Mouse (Mus musculus) heart, embryonic 12.5 days (tissue): ENCODE measurements around the gene Gnat1. TPM values are rescaled to one million over a fixed set of nuclear protein-coding genes. Genes with fewer than 3 reads are reported as not detected.
"Not testable (repeated sequence)": the region's sequence is repeated elsewhere in the genome, so short reads cannot be mapped to it uniquely, and the experiment has no call there.

Experiments used
- ATAC-seq: fragments of 200-750 bp; cut with Nextera tagmentation; 2 replicates; pipeline ENCODE4 v1.8.0; 2017; ENCODE audit warnings: moderate TSS enrichment, moderate library complexity; ENCODE audit not compliant: insufficient number of reproducible peaks, low FRiP score
- H3K27ac ChIP-seq: fragments of 300-500 bp; sonication (generic); 2 replicates; pipeline ENCODE4 v1.5.1; 2016; ENCODE audit warnings: mild to moderate bottlenecking, moderate library complexity; ENCODE audit not compliant: poor library complexity, severe bottlenecking
- H3K27me3 ChIP-seq: fragments of 300-500 bp; sonication (generic); replicated peaks from 2 replicates; pipeline ENCODE4 v1.6.1; 2016; ENCODE audit warnings: mild to moderate bottlenecking, moderate library complexity
- H3K36me3 ChIP-seq: fragments of 300-500 bp; sonication (generic); 2 replicates; pipeline ENCODE4 v1.6.1; 2016; ENCODE audit warnings: mild to moderate bottlenecking, moderate library complexity
- H3K4me1 ChIP-seq: fragments of 300-500 bp; sonication (generic); replicated peaks from 2 replicates; pipeline ENCODE4 v1.6.1; 2016; ENCODE audit warnings: mild to moderate bottlenecking
- H3K4me2 ChIP-seq: fragments of 300-500 bp; sonication (generic); 2 replicates; pipeline ENCODE4 v1.6.1; 2016; ENCODE audit warnings: mild to moderate bottlenecking, moderate library complexity
- H3K4me3 ChIP-seq: fragments of 300-500 bp; sonication (generic); 2 replicates; pipeline ENCODE4 v1.5.1; 2016; ENCODE audit warnings: mild to moderate bottlenecking
- H3K9ac ChIP-seq: fragments of 300-500 bp; sonication (generic); 2 replicates; pipeline ENCODE4 v1.6.1; 2016; ENCODE audit warnings: mild to moderate bottlenecking, moderate library complexity
- H3K9me3 ChIP-seq: fragments of 300-500 bp; sonication (generic); replicated peaks from 2 replicates; pipeline ENCODE4 v1.6.1; 2016; ENCODE audit warnings: mild to moderate bottlenecking, moderate library complexity
- WGBS: fragments of 180-500 bp; shearing (Covaris S2); methylation state at CpG from one replicate; pipeline ENCODE4 v1.1.7; 2016; 5-methylcytosine and 5-hydroxymethylcytosine counted together
- polyA plus RNA-seq: library from polyadenylated mRNA; unstranded; fragments of >200 nt; fragmentation: Nextera tagmentation; extraction: Ambion mirVana; gene quantifications from 2 replicates; pipeline ENCODE4 v1.2.1, GENCODE M21; 2016

Gene Gnat1
- polyA plus RNA-seq, 1 experiment from 2014 or later: 0.97 TPM

DNA sequence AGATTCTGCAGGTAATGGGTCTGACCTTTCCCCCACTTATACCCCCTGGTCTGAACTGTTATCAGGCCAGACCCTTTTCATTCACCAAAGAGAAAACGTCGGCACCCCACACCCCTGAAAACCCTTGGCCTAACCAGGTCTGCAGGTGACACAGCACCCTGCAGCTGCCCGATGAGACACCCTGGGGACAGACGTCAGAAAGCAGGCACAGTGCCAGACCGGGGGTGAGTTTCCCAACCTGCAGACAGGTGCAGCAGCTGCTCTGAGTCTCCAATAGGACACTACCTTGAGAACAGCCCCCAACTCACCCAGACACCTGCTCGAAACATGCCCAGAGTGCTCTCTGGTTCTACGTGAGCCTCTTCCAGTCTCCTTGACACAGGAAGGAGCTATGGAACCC, 9.4 kb upstream of the Gnat1 start:
- Histone ChIP-seq H3K27me3 (no peaks in the 10 kb centered on the region), H3K36me3 (peaks cover 7% of the 10 kb centered on the region; the same call in 1 of the 2 replicates)
- no peak for ATAC-seq

DNA sequence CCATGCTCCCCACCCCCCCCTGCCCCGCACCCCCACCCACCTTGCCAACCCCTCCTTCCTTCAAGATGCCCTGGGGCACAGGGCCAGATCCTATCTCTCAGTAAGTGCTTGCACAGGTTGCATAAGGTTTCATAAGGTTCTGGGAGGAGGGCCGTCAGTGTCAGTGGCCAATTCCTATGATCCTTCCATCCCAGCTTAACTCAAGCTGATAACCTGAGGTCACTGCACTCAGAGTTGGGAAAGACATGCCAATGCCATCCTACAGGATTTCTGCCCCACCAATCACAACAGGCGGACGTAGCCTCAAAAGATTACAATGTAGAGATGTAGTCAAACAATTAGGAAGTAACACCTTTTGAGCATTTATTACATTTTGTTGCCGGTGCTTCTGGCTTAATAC, 8.9 kb upstream of the Gnat1 start:
- Histone ChIP-seq H3K4me1 (peaks cover 23% of the 10 kb centered on the region), H3K27me3 (no peaks in the 10 kb centered on the region), H3K36me3 (peaks cover 7% of the 10 kb centered on the region), H3K27ac (no peak overlapping the region), H3K9ac (no peak overlapping the region), H3K4me3 (no peak overlapping the region), H3K9me3 (no peaks in the 10 kb centered on the region), H3K4me2 (no peak overlapping the region)
- WGBS: 71% methylated on average over 5 of the region's 5 CpGs
- ATAC-seq: no peak

More for the DNA sequence above, 9.4 kb upstream of the Gnat1 start:
- Histone ChIP-seq H3K4me3 (no peak overlapping the region), H3K4me2 (no peak overlapping the region), H3K27ac (no peak overlapping the region), H3K9ac (no peak overlapping the region), H3K9me3 (no peaks in the 10 kb centered on the region), H3K4me1 (peaks cover 26% of the 10 kb centered on the region)
- 70% methylated on average over 7 of the region's 7 CpGs for WGBS

DNA sequence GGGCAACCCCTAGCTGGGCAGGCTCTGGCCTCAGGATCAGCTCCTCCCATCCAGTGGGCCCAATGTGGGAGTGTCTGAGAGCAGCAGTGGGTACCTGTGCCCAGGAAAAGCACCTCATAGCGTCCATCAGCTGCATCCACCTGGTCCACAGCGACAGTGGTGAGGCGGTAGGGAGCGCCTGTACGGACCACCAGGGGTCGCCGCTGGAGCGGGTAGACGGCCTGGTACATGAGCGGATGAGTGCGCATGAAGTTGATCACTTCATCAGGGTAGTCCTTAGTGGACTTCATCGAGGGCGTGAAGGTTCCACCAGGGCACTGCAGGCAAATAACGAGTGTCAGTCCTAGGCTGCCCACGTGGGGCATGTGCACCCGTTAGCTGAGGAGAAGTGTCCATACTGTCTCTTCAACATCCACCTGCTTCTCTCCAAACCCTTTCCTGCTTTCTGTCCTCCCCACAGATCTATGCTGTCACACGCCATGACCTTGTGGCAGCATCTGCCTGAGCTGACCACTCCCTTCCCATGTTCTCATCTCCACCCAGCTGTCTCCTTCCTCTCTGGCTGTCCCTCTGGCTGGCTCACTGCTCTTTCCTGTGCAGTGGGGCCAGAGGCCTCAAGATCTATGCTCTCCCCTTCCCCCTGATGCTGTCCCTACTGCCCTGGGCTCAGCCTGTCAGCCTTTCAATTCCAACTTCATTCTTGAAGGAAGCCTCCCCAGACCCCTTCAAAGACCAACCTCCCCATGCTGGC, 5.9 kb upstream of the Gnat1 start:
- peak; percentile 30; the same call in 1 of the 2 replicates for ATAC-seq
- no peak overlapping the region for H3K4me2 ChIP-seq
- WGBS: 36% methylated on average over 17 of the region's 17 CpGs

DNA sequence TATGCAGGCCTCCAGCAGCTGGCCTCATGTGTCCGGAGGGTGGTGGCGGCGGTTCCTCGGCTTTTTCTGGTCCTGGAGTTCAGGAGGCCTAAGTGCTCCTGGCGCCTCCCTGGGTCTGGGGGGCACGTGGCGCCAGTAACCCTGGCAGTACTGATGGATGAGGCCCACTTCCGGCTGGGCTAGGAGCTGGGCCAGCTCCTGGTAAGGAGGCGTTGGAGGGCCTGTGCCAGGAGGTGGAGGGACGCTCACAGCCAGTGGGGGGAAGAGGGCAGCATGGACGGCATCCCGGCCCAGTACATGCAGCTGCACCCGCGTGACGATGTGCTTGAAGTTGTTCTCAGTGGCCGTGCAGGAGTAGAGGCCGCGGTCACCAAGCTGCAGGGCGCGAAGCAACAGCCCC, 2.9 kb upstream of the Gnat1 start:
- H3K4me3 ChIP-seq: no peak overlapping the region
- H3K36me3 ChIP-seq: peaks cover 3% of the 10 kb centered on the region; the same call in 1 of the 2 replicates
- no peak for ATAC-seq
- H3K27me3 ChIP-seq: peaks cover 26% of the 10 kb centered on the region
- no peak overlapping the region for H3K9ac ChIP-seq
- H3K9me3 ChIP-seq: no peaks in the 10 kb centered on the region
- no peak overlapping the region for H3K4me2 ChIP-seq
- 88% methylated on average over 20 of the region's 20 CpGs for WGBS
- peaks cover 12% of the 10 kb centered on the region for H3K4me1 ChIP-seq
- no peak overlapping the region for H3K27ac ChIP-seq

More for the DNA sequence above, 5.9 kb upstream of the Gnat1 start:
- Histone ChIP-seq H3K27me3 (peaks cover 3% of the 10 kb centered on the region; the same call in 1 of the 2 replicates), H3K9me3 (no peaks in the 10 kb centered on the region), H3K4me1 (peaks cover 12% of the 10 kb centered on the region), H3K4me3 (no peak overlapping the region), H3K36me3 (peaks cover 3% of the 10 kb centered on the region; the same call in 1 of the 2 replicates), H3K9ac (0 out of 2 replicates have a peak overlapping the region, but pooled peaks have one; percentile 21), H3K27ac (no peak overlapping the region)

DNA sequence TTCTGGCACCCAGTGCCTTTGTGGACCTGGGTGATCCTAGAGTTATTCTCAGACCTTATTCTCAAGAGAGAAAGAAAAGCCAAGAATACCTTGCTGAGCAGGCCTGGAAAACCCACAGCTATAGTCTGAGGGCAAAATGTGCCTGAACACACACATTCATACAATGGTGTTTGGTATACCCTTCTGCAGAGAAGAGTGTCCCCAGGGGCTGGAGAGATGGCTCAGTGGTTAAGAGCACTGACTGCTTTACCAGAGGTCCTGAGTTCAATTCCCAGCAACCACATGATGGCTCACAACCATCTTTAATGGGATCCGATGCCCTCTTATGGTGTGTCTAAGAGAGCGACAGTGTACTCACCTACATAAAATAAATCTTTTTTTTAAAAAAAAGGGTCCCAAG, 651 bp downstream of the Gnat1 start:
- Histone ChIP-seq H3K9me3 (no peaks in the 10 kb centered on the region), H3K9ac (no peak overlapping the region), H3K27ac (no peak overlapping the region), H3K36me3 (no peaks in the 10 kb centered on the region; the same call in 1 of the 2 replicates), H3K4me3 (no peak overlapping the region), H3K27me3 (peaks cover 61% of the 10 kb centered on the region), H3K4me1 (peaks cover 8% of the 10 kb centered on the region), H3K4me2 (no peak overlapping the region)
- no peak for ATAC-seq
- WGBS: 84% methylated on average over 2 of the region's 2 CpGs

DNA sequence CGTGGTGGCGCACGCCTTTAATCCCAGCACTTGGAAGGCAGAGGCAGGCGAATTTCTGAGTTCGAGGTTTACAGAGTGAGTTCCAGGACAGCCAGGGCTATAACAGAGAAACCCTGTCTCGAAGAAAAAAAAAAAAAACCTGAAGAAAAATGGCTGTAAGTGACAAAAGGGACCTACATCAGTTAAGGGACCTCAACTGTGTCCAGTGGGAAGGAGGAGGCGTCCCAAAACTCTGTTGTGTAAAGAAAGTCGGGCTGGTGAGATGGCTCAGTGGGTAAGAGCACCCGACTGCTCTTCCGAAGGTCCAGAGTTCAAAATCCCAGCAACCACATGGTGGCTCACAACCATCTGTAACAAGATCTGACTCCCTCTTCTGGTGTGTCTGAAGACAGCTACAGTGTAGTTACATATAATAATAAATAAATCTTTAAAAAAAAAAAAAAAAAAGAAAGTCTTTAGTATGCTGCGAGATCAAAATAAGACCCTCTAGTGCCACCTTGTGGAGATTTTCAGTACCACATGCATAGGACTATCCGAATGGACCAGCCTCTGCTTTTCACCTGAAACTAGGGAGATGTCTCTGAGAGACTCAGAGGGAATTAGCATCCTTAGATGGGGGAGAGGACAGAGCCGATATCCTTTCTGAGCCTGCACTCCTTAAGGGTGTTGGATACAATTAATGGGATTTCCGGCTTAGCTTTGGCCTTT, 1.5 kb downstream of the Gnat1 start:
- not testable (repeated sequence) for H3K9me3 ChIP-seq, H3K27ac ChIP-seq, H3K9ac ChIP-seq, H3K4me2 ChIP-seq, H3K4me1 ChIP-seq, H3K4me3 ChIP-seq, H3K36me3 ChIP-seq, ATAC-seq
- WGBS: 34% methylated on average over 14 of the region's 14 CpGs
- peaks cover 65% of the 10 kb centered on the region for H3K27me3 ChIP-seq

DNA sequence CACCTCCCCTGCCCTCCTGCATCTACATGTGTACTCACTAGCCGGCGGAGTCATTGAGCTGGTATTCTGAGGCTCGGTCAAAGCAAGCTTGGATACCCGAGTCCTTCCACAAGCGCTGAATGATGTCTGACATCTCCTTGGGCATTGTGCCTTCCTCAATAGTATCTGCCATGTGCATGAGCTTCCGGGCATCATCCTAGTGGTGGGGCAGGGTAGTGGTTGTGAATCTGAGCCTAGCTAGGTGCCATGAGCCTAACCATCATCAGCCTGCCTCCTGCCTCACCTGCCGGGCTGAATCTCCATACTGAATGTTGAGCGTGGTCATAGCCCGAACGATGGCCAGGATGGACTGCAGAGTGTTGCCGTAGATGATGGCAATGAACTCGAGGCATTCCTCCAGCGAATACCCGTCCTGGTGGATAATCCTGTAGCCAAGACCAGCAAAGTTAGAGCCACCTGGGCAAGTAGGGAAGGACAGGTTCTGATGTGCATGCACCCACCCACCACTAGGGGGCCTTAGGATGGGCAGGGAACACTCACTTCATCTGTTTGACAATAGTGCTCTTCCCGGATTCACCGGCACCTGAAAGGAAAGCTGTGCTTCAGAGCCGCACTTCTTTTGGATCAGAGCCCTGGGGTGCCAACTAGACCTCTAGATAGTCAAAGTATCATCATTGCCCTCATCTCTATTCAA, 2.3 kb downstream of the Gnat1 start:
- ATAC-seq: no peak
- 19% methylated on average over 17 of the region's 17 CpGs for WGBS
- no peak overlapping the region for H3K4me3 ChIP-seq

DNA sequence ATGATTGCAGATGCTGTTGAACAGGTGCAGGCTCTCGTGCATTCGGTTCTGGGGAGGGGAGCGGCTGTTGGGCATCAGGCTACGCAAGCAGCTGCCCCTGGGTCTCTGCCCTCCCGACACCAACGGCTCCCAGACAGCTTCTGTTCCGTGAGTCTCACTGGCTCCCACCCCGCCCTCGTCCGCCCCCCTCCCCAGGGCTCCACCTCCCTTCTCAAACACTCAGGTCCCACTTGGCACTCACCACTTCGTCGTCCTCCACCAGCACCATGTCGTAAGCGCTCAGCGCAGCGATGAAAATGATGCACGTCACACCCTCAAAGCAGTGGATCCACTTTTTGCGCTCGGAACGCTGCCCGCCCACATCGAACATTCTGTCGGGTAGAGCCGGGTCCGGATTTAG, 3.2 kb downstream of the Gnat1 start:
- peak overlapping the region; percentile 71 for H3K4me2 ChIP-seq
- no peaks in the 10 kb centered on the region for H3K36me3 ChIP-seq
- WGBS: 2% methylated on average over 24 of the region's 25 CpGs
- H3K4me3 ChIP-seq: peak overlapping the region; percentile 37
- peaks cover 65% of the 10 kb centered on the region for H3K27me3 ChIP-seq
- ATAC-seq: 0 out of 2 replicates have a peak, but pooled peaks have one; percentile 33
- peaks cover 8% of the 10 kb centered on the region for H3K4me1 ChIP-seq
- no peak overlapping the region for H3K27ac ChIP-seq
- no peaks in the 10 kb centered on the region for H3K9me3 ChIP-seq
- peak overlapping the region; percentile 52; the same call in 1 of the 2 replicates for H3K9ac ChIP-seq

More for the DNA sequence above, 2.3 kb downstream of the Gnat1 start:
- peaks cover 8% of the 10 kb centered on the region for H3K4me1 ChIP-seq
- no peak overlapping the region for H3K9ac ChIP-seq
- peaks cover 65% of the 10 kb centered on the region for H3K27me3 ChIP-seq
- peak overlapping the region; percentile 71; the same call in 1 of the 2 replicates for H3K4me2 ChIP-seq
- H3K27ac ChIP-seq: no peak overlapping the region
- no peaks in the 10 kb centered on the region for H3K9me3 ChIP-seq
- H3K36me3 ChIP-seq: no peaks in the 10 kb centered on the region

DNA sequence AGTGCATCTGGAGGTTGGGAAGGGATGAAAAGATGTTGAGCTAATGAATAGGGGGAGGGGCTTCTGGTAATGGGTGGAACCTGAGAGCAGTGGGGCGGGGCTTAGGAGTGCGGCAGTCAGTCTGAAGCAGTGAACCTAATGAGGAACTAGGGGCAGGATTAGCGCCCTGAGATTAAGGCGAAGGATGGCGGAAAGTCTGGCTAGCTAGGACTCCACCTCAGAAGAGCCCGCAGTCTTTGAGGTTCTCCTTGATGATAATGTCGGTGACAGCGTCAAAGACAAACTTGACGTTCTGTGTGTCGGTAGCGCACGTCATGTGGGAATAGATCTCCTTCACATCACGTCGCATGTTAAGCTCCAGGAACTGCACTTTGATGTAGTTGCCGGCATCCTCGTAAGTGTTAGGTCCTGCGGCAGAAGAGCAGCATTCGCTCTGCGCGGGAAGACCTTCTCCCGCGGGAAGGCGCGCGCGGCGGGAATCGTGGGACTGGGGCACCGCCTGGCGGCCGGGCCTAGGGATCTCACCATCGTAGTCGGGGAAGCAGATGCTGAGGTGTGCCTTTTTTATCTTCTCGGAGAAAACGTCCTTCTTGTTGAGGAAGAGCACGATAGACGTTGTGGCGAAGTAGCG, 3.7 kb downstream of the Gnat1 start:
- under 1% methylated on average over 39 of the region's 39 CpGs for WGBS

DNA sequence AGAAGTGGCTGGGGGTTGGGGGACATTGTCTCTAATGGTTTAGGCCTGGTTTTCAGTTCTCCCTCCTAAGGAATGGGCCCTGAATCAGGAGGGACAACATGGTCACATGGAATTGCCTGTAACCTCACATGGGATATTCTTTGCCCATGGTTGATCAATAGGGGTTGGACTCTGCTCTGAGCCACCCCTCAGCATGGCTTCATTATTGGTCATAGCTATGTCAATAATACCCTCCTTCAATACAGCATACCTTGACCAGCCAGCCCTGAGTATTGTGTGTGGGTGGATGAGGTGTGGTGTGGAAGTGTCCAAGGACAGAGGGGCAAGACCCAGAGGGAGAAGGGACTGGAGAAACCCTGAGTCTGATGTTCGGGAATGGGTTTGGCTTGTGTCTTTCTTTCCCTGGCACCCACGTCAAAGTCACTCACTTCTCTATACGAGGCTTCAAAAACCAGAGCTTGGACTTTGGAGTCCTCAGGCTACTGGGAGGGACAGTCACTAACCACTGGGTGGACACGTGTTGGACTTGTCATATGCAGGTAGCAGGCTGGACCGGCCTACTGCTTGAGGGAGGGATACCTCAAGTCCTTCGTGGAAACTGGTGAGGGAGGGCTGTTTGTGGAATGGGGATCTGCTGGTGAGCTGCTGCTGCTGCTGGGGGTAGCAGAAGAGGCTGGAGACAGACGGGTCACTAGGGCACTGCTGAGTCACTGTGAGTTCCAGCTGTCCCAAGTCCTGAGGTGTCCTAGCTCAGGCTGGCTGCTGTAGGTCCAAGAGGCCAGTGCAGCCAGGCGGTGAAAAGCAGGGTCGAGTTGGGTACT, 4.7 kb downstream of the Gnat1 start:
- no peak overlapping the region for H3K9ac ChIP-seq
- no peak overlapping the region for H3K4me3 ChIP-seq
- peaks cover 56% of the 10 kb centered on the region for H3K27me3 ChIP-seq
- H3K4me2 ChIP-seq: no peak overlapping the region
- peaks cover 16% of the 10 kb centered on the region for H3K4me1 ChIP-seq
- no peaks in the 10 kb centered on the region for H3K9me3 ChIP-seq
- 0 out of 2 replicates have a peak, but pooled peaks have one; percentile 16 for ATAC-seq
- H3K27ac ChIP-seq: no peak overlapping the region
- H3K36me3 ChIP-seq: no peaks in the 10 kb centered on the region
- WGBS: 58% methylated on average over 9 of the region's 9 CpGs

More for the DNA sequence above, 3.7 kb downstream of the Gnat1 start:
- peak overlapping the region; percentile 71 for H3K4me2 ChIP-seq
- H3K4me3 ChIP-seq: peak overlapping the region; percentile 37
- peaks cover 65% of the 10 kb centered on the region for H3K27me3 ChIP-seq
- no peak overlapping the region for H3K27ac ChIP-seq
- no peaks in the 10 kb centered on the region for H3K9me3 ChIP-seq
- no peaks in the 10 kb centered on the region for H3K36me3 ChIP-seq
- peaks cover 8% of the 10 kb centered on the region for H3K4me1 ChIP-seq
- ATAC-seq: peak; percentile 60; the same call in 1 of the 2 replicates
- peak overlapping the region; percentile 52; the same call in 1 of the 2 replicates for H3K9ac ChIP-seq
